In the genomic region with DNA sequence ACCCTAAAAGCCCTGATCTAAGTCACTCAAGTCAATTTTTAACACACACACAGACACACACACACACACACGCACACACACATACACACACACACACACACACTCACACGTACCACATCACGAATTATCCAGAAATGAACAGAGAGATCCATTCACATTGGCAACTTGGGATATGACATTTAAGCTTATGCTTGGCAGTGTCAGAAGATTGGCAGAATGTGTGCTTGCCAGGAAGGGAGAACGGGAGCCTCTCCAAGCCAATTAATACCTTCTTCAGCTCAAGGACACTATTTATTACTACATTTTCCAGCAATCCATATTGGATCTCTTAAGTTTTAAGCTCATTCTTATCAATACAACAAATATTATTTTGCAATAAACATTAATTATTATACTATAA, we compare ENCODE assay signal across 20 mouse cellular contexts.
"Had no signal": no experiment of that assay in that cellular context is flagged by ENCODE, and none has a peak within 500 bp of the region (broad histone marks: within the 10 kb centered on the region; RNA-seq: fewer than 3 reads in every experiment).

No protein-coding gene starts in this region.

- H3K27ac ChIP-seq: lung, embryonic 15.5 days; macrophage; midbrain, embryonic 13.5 days; neural tube, embryonic 13.5 days; neural tube, embryonic 15.5 days; stomach, embryonic 15.5 days; stomach, postnatal 0 days had no signal

- H3K36me3 ChIP-seq: lung, embryonic 15.5 days; midbrain, embryonic 13.5 days; neural tube, embryonic 13.5 days; neural tube, embryonic 15.5 days; stomach, embryonic 15.5 days had no signal

- H3K9me3 ChIP-seq: lung, embryonic 15.5 days; megakaryocyte, embryonic 14.5 days; midbrain, embryonic 13.5 days; neural tube, embryonic 13.5 days; neural tube, embryonic 15.5 days; stomach, embryonic 15.5 days had no signal

- H3K4me3 ChIP-seq: lung, embryonic 15.5 days; megakaryocyte, embryonic 14.5 days; midbrain, embryonic 13.5 days; myocyte; neural tube, embryonic 13.5 days; neural tube, embryonic 15.5 days; stomach, embryonic 15.5 days had no signal

- ATAC-seq: liver, postnatal 0 days; lung, postnatal 0 days; midbrain, embryonic 13.5 days; midbrain, embryonic 16.5 days had no signal

- H3K4me2 ChIP-seq: lung, embryonic 15.5 days; midbrain, embryonic 11.5 days; midbrain, embryonic 13.5 days; neural tube, embryonic 13.5 days; neural tube, embryonic 15.5 days; stomach, embryonic 15.5 days had no signal

- H3K27me3 ChIP-seq: lung, embryonic 15.5 days; neural tube, embryonic 13.5 days; neural tube, embryonic 15.5 days; stomach, embryonic 15.5 days had no signal

- H3K4me1 ChIP-seq: lung, embryonic 15.5 days; megakaryocyte, embryonic 14.5 days; midbrain, embryonic 13.5 days; neural tube, embryonic 13.5 days; neural tube, embryonic 15.5 days; stomach, embryonic 15.5 days had no signal

- H3K9ac ChIP-seq: liver, postnatal 0 days; lung, embryonic 15.5 days; midbrain, embryonic 13.5 days; neural tube, embryonic 13.5 days; neural tube, embryonic 15.5 days; stomach, embryonic 15.5 days had no signal

- DNase-seq: liver, postnatal 0 days; lung, adult 2 months; lung, postnatal 14 days; lung, postnatal 36 days; right cerebral cortex, postnatal 14 days; thymus, adult 2 months; thymus, postnatal 25 days; thymus, postnatal 4 days had no signal
